Mouse (Mus musculus): ENCODE measurements around the gene Nploc4. TPM values are rescaled to one million over a fixed set of nuclear protein-coding genes. Genes with fewer than 3 reads are reported as not detected.
"Not testable (repeated sequence)": the region's sequence is repeated elsewhere in the genome, so short reads cannot be mapped to it uniquely, and the experiment has no call there.

The Nploc4 gene
- polyA plus RNA-seq, 1 experiment = 62.7 TPM

DNA sequence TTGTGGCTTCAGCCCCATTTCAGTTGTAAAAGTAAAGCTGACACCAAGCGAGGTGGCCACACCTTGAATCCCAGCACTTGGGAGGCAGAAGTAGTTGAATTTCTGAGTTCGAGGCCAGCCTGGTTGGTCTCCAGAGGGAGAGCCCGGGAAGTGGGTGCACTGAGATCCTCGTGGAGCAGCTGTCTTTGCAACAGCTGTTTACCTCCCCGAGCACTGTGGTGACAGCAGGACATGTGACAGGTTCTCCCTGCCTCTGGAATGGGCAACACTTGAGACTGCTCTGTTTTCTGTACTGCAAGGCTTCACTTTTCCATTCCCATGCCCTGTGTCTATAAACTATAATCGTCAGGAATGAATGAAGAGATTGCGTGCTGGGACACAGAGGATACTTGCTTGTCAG, 19.7 kb downstream of the Nploc4 start:
- Histone ChIP-seq H3K4me1 (ENCODE audit: control insufficient read depth, insufficient read depth, low read length) (no peaks in the 10 kb centered on the region), H3K4me3 (ENCODE audit: insufficient read depth, low read length) (no peak overlapping the region), H3K27ac (ENCODE audit: insufficient read depth, low read length) (no peak overlapping the region)
- TF ChIP-seq POLR2A (IDR thresholded peaks at IDR 0.05; ENCODE audit: extremely low read depth, insufficient read depth, low read length) (no peak), CTCF (IDR thresholded peaks at IDR 0.05; ENCODE audit: extremely low read depth, insufficient read depth, low read length) (no peak)

DNA sequence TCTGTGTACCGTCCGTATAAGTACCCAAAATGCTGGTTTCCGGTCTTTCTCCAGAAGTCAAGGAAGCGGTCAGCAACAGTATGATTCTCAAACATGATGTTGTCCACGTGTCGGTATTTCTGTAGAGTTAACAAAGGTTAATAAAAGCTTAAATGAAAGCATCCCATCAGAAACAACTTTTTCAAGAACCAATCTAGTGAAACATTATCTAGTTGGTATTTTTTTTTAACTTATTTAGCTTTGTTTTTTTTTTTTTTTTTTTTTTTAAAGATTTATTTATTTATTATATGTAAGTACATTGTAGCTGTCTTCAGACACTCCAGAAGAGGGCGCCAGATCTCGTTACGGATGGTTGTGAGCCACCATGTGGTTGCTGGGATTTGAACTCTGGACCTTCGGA, 23.9 kb downstream of the Nploc4 start:
- not testable (repeated sequence) for H3K4me3 ChIP-seq (ENCODE audit: insufficient read depth, low read length); H3K4me1 ChIP-seq (ENCODE audit: control insufficient read depth, insufficient read depth, low read length); H3K27ac ChIP-seq (ENCODE audit: insufficient read depth, low read length)

DNA sequence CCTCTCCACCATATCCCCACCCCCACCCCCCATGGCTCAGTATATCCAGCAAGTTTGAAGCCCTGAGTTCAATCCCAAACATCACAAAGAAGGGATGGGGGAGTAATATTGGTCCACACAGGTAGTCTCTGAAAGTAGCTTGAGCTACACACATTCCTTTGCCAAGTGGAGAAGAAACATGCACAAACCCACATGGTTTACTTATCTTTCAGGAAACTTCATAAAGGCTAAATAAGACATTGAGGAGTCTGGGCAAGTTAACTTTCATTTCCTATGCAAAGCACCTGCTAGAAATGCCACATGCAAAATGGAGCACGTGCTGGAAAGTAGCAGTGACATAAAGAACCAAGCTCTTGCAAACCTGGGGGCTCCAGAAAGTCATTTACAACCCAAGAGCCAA, 31.1 kb downstream of the Nploc4 start:
- TF ChIP-seq POLR2A (IDR thresholded peaks at IDR 0.05; ENCODE audit: extremely low read depth, insufficient read depth, low read length) = no peak
- TF ChIP-seq CTCF (IDR thresholded peaks at IDR 0.05; ENCODE audit: extremely low read depth, insufficient read depth, low read length) = no peak
- no peak overlapping the region for H3K4me3 ChIP-seq (ENCODE audit: insufficient read depth, low read length)

DNA sequence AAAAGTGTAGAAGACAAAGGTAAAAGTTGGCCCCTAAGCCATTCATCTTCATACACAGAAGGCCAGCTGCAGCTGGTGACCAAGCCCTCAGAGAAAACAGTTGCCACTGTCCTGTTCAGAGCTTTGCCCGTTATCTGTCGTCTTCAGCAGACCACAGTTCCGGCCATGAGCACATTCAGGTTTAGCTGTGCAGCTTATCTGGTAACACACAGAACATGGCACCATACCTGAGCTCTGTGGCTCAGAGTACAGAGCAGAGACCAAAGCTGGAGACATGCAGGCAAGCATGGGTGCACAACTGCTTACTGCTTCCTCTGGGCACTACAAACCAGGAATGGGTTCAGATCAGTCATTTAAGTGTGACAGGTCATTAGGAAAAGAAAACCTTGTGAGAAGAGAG, 31.6 kb downstream of the Nploc4 start:
- TF ChIP-seq CTCF (IDR thresholded peaks at IDR 0.05; ENCODE audit: extremely low read depth, insufficient read depth, low read length) (no peak), POLR2A (IDR thresholded peaks at IDR 0.05; ENCODE audit: extremely low read depth, insufficient read depth, low read length) (no peak)
- Histone ChIP-seq H3K4me3 (ENCODE audit: insufficient read depth, low read length) (no peak overlapping the region), H3K4me1 (ENCODE audit: control insufficient read depth, insufficient read depth, low read length) (no peaks in the 10 kb centered on the region), H3K27ac (ENCODE audit: insufficient read depth, low read length) (no peak overlapping the region)

More for the DNA sequence above, 31.1 kb downstream of the Nploc4 start:
- H3K27ac ChIP-seq (ENCODE audit: insufficient read depth, low read length) = no peak overlapping the region
- no peaks in the 10 kb centered on the region for H3K4me1 ChIP-seq (ENCODE audit: control insufficient read depth, insufficient read depth, low read length)

DNA sequence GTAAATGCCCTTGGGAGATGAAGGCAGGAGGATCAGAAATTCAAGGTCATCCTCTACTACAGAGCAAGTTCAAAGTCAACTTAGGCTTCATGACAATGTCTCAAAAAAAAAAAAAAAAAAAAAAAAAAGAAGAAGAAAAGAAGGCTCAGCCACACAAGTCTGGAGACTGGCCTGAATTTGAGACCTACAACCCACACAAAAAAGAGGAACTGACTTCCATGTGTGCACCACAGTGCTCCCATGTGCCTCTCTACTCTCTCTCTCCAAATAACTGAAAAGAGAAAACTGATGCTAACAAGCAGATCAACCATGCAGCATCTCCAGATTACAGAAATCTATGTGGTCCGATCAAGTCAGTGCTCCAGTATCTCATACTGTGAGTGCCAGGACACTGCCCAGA, 32.7 kb downstream of the Nploc4 start:
- Histone ChIP-seq H3K27ac (ENCODE audit: insufficient read depth, low read length) (no peak overlapping the region), H3K4me3 (ENCODE audit: insufficient read depth, low read length) (no peak overlapping the region), H3K4me1 (ENCODE audit: control insufficient read depth, insufficient read depth, low read length) (no peaks in the 10 kb centered on the region)
- TF ChIP-seq CTCF (IDR thresholded peaks at IDR 0.05; ENCODE audit: extremely low read depth, insufficient read depth, low read length) (no peak), POLR2A (IDR thresholded peaks at IDR 0.05; ENCODE audit: extremely low read depth, insufficient read depth, low read length) (no peak)

DNA sequence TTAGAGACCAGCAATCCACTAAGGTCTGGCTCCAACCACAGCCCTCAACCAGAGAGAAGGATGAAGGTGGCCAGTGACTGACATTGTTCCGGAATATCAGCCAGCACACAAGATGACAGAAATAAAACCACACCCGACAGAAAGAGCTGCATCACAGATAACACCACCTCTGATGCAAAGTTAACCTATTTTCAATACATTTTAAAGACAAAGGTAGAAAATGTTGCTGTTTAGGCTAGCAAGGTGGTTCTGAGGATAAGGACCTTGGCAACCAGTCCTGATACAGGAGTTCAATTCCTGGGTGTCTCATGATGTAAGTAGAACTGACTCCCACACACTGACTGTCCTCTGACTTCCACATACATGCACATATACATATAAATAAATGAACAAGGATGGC, 38.2 kb downstream of the Nploc4 start:
- TF ChIP-seq CTCF (IDR thresholded peaks at IDR 0.05; ENCODE audit: extremely low read depth, insufficient read depth, low read length) = no peak
- Histone ChIP-seq H3K27ac (ENCODE audit: insufficient read depth, low read length) (no peak overlapping the region), H3K4me1 (ENCODE audit: control insufficient read depth, insufficient read depth, low read length) (peaks cover 2% of the 10 kb centered on the region; the same call in 1 of the 2 replicates), H3K4me3 (ENCODE audit: insufficient read depth, low read length) (no peak overlapping the region)

DNA sequence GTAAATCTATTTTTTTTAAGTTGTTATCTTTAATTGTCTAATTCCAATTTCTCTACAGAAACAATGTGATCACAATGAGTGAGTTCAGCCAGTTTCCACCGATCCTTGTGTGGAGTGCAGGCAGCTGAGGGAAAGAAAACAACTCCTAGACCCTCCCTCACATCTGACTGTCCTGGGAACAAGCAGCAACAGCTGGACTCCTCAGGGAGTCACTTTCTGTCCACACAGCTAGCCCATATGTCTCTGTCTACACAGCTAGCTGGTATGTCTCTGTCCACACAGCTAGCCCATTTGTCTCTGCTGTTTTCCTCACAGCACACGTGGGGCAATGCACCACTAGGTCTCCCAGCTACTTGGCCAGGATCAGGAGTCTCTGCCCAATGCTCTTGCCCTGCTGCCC, 39.9 kb downstream of the Nploc4 start:
- peaks cover 2% of the 10 kb centered on the region for H3K4me1 ChIP-seq (ENCODE audit: control insufficient read depth, insufficient read depth, low read length)
- TF ChIP-seq POLR2A (IDR thresholded peaks at IDR 0.05; ENCODE audit: extremely low read depth, insufficient read depth, low read length) = no peak
- TF ChIP-seq CTCF (IDR thresholded peaks at IDR 0.05; ENCODE audit: extremely low read depth, insufficient read depth, low read length) = no peak

DNA sequence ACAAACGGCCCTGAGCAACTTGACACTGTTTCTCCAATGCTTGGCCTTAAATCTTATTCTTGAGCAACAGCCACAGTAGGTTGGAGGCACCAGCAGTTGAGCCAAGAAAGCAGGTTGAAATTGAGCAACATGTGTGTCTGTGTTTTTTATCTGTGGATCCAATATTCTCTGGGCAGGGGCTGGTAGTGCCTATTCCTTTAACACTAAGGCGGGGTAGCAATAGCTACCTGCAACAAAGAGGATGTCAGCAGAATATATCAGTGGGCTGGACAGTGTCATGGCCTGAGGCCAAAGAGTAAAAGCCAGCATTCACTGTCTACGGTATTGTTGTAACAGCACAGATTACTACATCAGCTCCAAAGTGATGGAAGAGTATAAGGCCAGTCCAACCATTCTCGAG, 41.8 kb downstream of the Nploc4 start:
- H3K4me1 ChIP-seq (ENCODE audit: control insufficient read depth, insufficient read depth, low read length) = peaks cover 5% of the 10 kb centered on the region
- H3K27ac ChIP-seq (ENCODE audit: insufficient read depth, low read length) = no peak overlapping the region
- TF ChIP-seq POLR2A (IDR thresholded peaks at IDR 0.05; ENCODE audit: extremely low read depth, insufficient read depth, low read length) = no peak
- TF ChIP-seq CTCF (IDR thresholded peaks at IDR 0.05; ENCODE audit: extremely low read depth, insufficient read depth, low read length) = no peak
- no peak overlapping the region for H3K4me3 ChIP-seq (ENCODE audit: insufficient read depth, low read length)

More for the DNA sequence above, 39.9 kb downstream of the Nploc4 start:
- Histone ChIP-seq H3K4me3 (ENCODE audit: insufficient read depth, low read length) (no peak overlapping the region), H3K27ac (ENCODE audit: insufficient read depth, low read length) (no peak overlapping the region)

DNA sequence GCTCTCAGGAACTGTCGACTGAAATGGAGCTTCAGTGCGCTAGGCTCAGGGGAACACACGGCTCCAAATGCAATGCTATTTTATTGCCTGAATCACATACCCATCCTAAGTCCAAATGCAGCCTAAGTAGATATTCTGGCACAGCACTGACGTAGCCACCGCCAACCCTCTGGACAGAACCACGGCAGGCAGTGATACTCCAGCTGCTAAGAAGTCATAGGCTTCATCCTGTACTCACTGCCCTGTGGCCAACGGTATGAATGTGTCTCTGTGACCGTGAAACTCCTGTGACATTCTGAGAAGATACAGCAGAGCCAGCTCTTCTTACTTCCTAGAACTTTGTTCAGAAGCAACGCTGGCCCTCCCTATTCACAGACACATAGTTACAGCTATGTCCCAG, 48.9 kb downstream of the Nploc4 start:
- TF ChIP-seq POLR2A (IDR thresholded peaks at IDR 0.05; ENCODE audit: extremely low read depth, insufficient read depth, low read length) (no peak), CTCF (IDR thresholded peaks at IDR 0.05; ENCODE audit: extremely low read depth, insufficient read depth, low read length) (no peak)
- Histone ChIP-seq H3K27ac (ENCODE audit: insufficient read depth, low read length) (no peak overlapping the region), H3K4me3 (ENCODE audit: insufficient read depth, low read length) (no peak overlapping the region), H3K4me1 (ENCODE audit: control insufficient read depth, insufficient read depth, low read length) (peaks cover 3% of the 10 kb centered on the region)

DNA sequence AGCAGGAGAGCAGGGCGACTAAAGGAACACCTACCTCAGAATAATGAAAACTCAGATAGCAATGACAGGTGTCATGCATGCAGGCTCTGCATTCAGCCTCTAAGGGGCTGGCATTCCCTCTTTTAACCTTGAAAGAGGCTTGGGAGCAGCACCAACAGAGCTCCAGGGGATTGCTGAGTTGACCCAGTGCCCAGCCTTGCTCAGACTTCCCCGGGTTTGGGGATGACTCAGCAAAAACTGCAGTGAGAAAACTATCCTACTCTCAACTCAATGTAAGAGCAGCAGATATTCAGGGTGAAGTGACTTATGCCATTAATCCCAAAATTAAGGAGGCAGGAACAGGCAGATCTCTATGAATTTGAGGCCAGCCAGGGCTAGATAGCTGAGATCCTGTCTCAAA, 50.4 kb downstream of the Nploc4 start:
- Histone ChIP-seq H3K4me1 (ENCODE audit: control insufficient read depth, insufficient read depth, low read length) (peaks cover 2% of the 10 kb centered on the region; the same call in 1 of the 2 replicates), H3K27ac (ENCODE audit: insufficient read depth, low read length) (no peak overlapping the region), H3K4me3 (ENCODE audit: insufficient read depth, low read length) (no peak overlapping the region)
- no peak for TF ChIP-seq POLR2A (IDR thresholded peaks at IDR 0.05; ENCODE audit: extremely low read depth, insufficient read depth, low read length)
- no peak for TF ChIP-seq CTCF (IDR thresholded peaks at IDR 0.05; ENCODE audit: extremely low read depth, insufficient read depth, low read length)

DNA sequence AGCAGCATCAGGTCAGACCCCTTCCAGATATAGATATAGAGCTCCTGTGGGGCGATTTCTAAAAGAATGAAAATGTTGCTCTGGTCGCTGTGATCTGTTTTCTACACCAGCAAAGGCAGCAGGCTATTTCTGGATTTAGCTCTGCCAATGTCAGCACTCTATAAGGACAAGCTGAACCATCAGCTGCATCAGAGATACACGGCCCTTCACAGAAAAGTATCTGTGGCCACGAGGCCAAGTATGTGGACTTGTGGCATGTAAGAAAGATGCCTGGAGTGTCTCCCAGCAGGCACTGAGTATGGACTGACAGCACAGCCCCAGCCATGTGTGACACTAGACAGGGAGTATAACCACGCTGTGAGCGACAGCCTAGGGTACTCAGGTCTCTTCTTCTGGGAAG, 50.9 kb downstream of the Nploc4 start:
- Histone ChIP-seq H3K27ac (ENCODE audit: insufficient read depth, low read length) (no peak overlapping the region), H3K4me3 (ENCODE audit: insufficient read depth, low read length) (no peak overlapping the region), H3K4me1 (ENCODE audit: control insufficient read depth, insufficient read depth, low read length) (peaks cover 2% of the 10 kb centered on the region; the same call in 1 of the 2 replicates)
- TF ChIP-seq POLR2A (IDR thresholded peaks at IDR 0.05; ENCODE audit: extremely low read depth, insufficient read depth, low read length) (no peak), CTCF (IDR thresholded peaks at IDR 0.05; ENCODE audit: extremely low read depth, insufficient read depth, low read length) (no peak)

All from cortical plate, adult 2 months (tissue).